Mouse (Mus musculus): ENCODE measurements around the gene Zfp189. TPM values are rescaled to one million over a fixed set of nuclear protein-coding genes. Genes with fewer than 3 reads are reported as not detected.

Zfp189 gene
- polyA plus RNA-seq, 1 experiment from 2014 or later, result 14.6 TPM

- no peak overlapping the region for H3K4me2 ChIP-seq (ENCODE audit: low read depth, severe bottlenecking)
- DNase-seq (ENCODE audit: low spot score) (no peak), ATAC-seq (ENCODE audit: insufficient number of reproducible peaks, low FRiP score, low TSS enrichment, low read depth) (no peak)
- no peaks in the 10 kb centered on the region for H3K36me3 ChIP-seq (ENCODE audit: control insufficient read depth, insufficient read depth, low read length)
- no peak overlapping the region for H3K9ac ChIP-seq (ENCODE audit: low read length)
- 90% methylated on average over 4 of the region's 4 CpGs for WGBS
- H3K4me3 ChIP-seq (ENCODE audit: low read depth, low read length), result no peak overlapping the region
- H3K27me3 ChIP-seq (ENCODE audit: control insufficient read depth, insufficient read depth, low read length), result no peaks in the 10 kb centered on the region
- no peaks in the 10 kb centered on the region for H3K4me1 ChIP-seq (ENCODE audit: control insufficient read depth, insufficient read depth, low read length)
- no peak overlapping the region for H3K27ac ChIP-seq (replicated peaks; ENCODE audit: low read depth, low read length)
- no peaks in the 10 kb centered on the region for H3K9me3 ChIP-seq (ENCODE audit: control insufficient read depth, low read length)
Measured at GRCm38 (mm10) chr4:49572194-49572593, 51.2 kb downstream of the Zfp189 start.

Other genes with a start within 250 kb of the Zfp189 start
- gene Acnat2, start 113.0 kb upstream of the Zfp189 start, polyA plus RNA-seq (2014; fragmentation: Nextera tagmentation; extraction: Ambion mirVana), result not detected in 2 replicates
- gene Acnat1, start 47.3 kb upstream of the Zfp189 start, polyA plus RNA-seq (2014; fragmentation: Nextera tagmentation; extraction: Ambion mirVana), result not detected in 2 replicates
- gene Baat, start 14.6 kb upstream of the Zfp189 start, polyA plus RNA-seq (2014; fragmentation: Nextera tagmentation; extraction: Ambion mirVana), result 0.24 and 0.28 TPM in 2 replicates
- 98.6 and 99.4 TPM in 2 replicates for gene Mrpl50, start 83 bp upstream of the Zfp189 start, polyA plus RNA-seq (2014; fragmentation: Nextera tagmentation; extraction: Ambion mirVana)
- gene Aldob, start 28.4 kb downstream of the Zfp189 start, polyA plus RNA-seq (2014; fragmentation: Nextera tagmentation; extraction: Ambion mirVana), result 0.07 TPM in 1 of 2 replicates, not detected in the other
- gene Tmem246, start 76.7 kb downstream of the Zfp189 start, polyA plus RNA-seq (2014; fragmentation: Nextera tagmentation; extraction: Ambion mirVana), result 13.8 and 15.4 TPM in 2 replicates
- gene Rnf20, start 110.8 kb downstream of the Zfp189 start, polyA plus RNA-seq (2014; fragmentation: Nextera tagmentation; extraction: Ambion mirVana), result 67.5 and 76.1 TPM in 2 replicates
- 0.06 and 0.08 TPM in 2 replicates for gene Ppp3r2, start 160.8 kb downstream of the Zfp189 start, polyA plus RNA-seq (2014; fragmentation: Nextera tagmentation; extraction: Ambion mirVana)

All from limb, embryonic 11.5 days (tissue).